Mouse (Mus musculus) bone marrow, adult 2 months (tissue): Measurements from ENCODE around the gene Wnt10a. TPM values are rescaled to one million over a fixed set of nuclear protein-coding genes. Genes with fewer than 3 reads are reported as not detected.

Source experiments
- H3K27ac ChIP-seq: fragments of 200-500 bp; 2 replicates; pipeline ENCODE4 v1.5.1; 2012; ENCODE audit warnings: low read depth, mild to moderate bottlenecking, control low read depth, inconsistent platforms, low read length; ENCODE audit not compliant: control insufficient read depth, poor library complexity, insufficient read depth
- H3K4me1 ChIP-seq: fragments of 200-500 bp; 2 replicates; pipeline ENCODE4 v1.6.1; 2011; ENCODE audit warnings: low read length; ENCODE audit not compliant: control insufficient read depth, insufficient read depth
- H3K4me3 ChIP-seq: fragments of 200-500 bp; replicated peaks from 2 replicates; pipeline ENCODE3; 2011; ENCODE audit warnings: mild to moderate bottlenecking, low read depth, low read length, control low read depth; ENCODE audit not compliant: control insufficient read depth
- CTCF ChIP-seq: fragments of 200-500 bp; IDR thresholded peaks from 2 replicates; pipeline ENCODE4 v1.5.1; 2011; ENCODE audit warnings: low read length, control low read depth; ENCODE audit not compliant: control insufficient read depth, insufficient read depth
- POLR2A ChIP-seq: fragments of 200-500 bp; IDR thresholded peaks from 2 replicates; pipeline ENCODE4 v1.6.1; 2011; ENCODE audit warnings: low read depth, mild to moderate bottlenecking, control low read depth, low read length, borderline replicate concordance; ENCODE audit not compliant: control insufficient read depth
- WGBS: fragments of 180-500 bp; shearing (Covaris S2); methylation state at CpG from one replicate; pipeline ENCODE4 v1.1.7; 2018; 5-methylcytosine and 5-hydroxymethylcytosine counted together
- polyA plus RNA-seq: library from polyadenylated mRNA; stranded (reverse); fragments of >200 nt; gene quantifications from 2 replicates; pipeline ENCODE4 v1.2.4, GENCODE M21; 2011; ENCODE audit warnings: low replicate concordance; ENCODE audit not compliant: missing spikeins, insufficient read depth, insufficient read length

The Wnt10a gene
- polyA plus RNA-seq, 1 experiment, result not detected

GRCm38 (mm10) chr1:74774062-74774461, 17.3 kb upstream of the Wnt10a start:
- H3K27ac ChIP-seq, result no peak overlapping the region
- H3K4me1 ChIP-seq, result no peaks in the 10 kb centered on the region
- TF ChIP-seq POLR2A, result no peak
- TF ChIP-seq CTCF, result no peak
- 54% methylated on average over 7 of the region's 7 CpGs for WGBS
- no peak overlapping the region for H3K4me3 ChIP-seq

GRCm38 (mm10) chr1:74775816-74776215, 15.5 kb upstream of the Wnt10a start:
- no peaks in the 10 kb centered on the region for H3K4me1 ChIP-seq
- H3K27ac ChIP-seq, result no peak overlapping the region
- H3K4me3 ChIP-seq, result no peak overlapping the region
- TF ChIP-seq CTCF (peak; percentile 16; the same call in 1 of the 2 replicates), POLR2A (no peak)
- 16% methylated on average over 5 of the region's 5 CpGs for WGBS

GRCm38 (mm10) chr1:74778934-74779486, 12.3 kb upstream of the Wnt10a start:
- Histone ChIP-seq H3K4me3 (no peak overlapping the region), H3K4me1 (peaks cover 2% of the 10 kb centered on the region), H3K27ac (no peak overlapping the region)
- WGBS, result 63% methylated on average over 3 of the region's 3 CpGs
- TF ChIP-seq CTCF (no peak), POLR2A (no peak)

DNA sequence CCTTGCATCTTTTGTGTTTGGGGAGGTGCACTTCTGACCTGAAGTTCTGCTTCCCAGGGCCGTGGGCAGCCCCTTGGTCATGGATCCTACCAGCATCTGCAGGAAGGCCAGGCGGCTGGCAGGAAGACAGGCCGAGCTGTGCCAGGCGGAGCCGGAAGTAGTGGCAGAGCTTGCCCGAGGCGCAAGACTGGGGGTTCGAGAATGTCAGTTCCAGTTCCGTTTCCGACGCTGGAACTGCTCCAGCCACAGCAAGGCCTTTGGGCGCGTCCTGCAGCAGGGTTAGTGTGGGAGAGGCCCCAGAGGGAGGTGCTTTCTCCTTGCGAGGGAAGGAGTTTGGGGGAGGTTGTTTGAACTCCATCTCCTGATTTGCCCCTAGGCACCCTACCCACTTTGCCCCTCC, 9.3 kb upstream of the Wnt10a start:
- Histone ChIP-seq H3K4me1 (peaks cover 2% of the 10 kb centered on the region), H3K27ac (0 out of 2 replicates have a peak overlapping the region, but pooled peaks have one; percentile 9), H3K4me3 (no peak overlapping the region)
- WGBS, result 2% methylated on average over 14 of the region's 14 CpGs
- TF ChIP-seq CTCF (no peak), POLR2A (peak; percentile 23; the same call in 1 of the 2 replicates)

DNA sequence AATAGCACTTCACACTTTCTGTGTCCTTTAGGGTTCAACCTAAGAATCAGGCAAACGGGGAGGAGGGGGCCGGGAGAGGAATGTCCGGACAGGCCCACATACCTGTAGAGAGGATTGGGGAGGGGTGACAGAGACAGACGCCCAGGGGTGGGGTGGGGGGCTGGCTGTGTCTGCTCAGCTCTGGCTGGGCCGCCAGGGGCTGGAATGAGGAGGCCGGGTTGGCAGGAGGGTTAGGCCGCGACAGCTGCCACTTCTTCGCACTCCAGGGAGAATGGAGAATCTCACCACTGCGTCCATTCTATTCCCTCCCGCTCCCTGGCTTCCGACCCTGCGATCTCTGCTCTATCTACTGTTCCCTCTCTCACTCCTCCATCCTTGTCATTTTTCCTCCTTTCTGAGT, 7.8 kb upstream of the Wnt10a start:
- H3K4me1 ChIP-seq, result peaks cover 2% of the 10 kb centered on the region
- no peak overlapping the region for H3K4me3 ChIP-seq
- 36% methylated on average over 13 of the region's 13 CpGs for WGBS
- H3K27ac ChIP-seq, result no peak overlapping the region
- TF ChIP-seq POLR2A, result no peak
- TF ChIP-seq CTCF, result no peak

GRCm38 (mm10) chr1:74784041-74784759, 7.1 kb upstream of the Wnt10a start:
- peaks cover 2% of the 10 kb centered on the region for H3K4me1 ChIP-seq
- TF ChIP-seq CTCF (peak; percentile 22; the same call in 1 of the 2 replicates), POLR2A (no peak)
- H3K27ac ChIP-seq, result no peak overlapping the region
- H3K4me3 ChIP-seq, result peak overlapping the region; percentile 26
- WGBS, result under 1% methylated on average over 67 of the region's 67 CpGs

DNA sequence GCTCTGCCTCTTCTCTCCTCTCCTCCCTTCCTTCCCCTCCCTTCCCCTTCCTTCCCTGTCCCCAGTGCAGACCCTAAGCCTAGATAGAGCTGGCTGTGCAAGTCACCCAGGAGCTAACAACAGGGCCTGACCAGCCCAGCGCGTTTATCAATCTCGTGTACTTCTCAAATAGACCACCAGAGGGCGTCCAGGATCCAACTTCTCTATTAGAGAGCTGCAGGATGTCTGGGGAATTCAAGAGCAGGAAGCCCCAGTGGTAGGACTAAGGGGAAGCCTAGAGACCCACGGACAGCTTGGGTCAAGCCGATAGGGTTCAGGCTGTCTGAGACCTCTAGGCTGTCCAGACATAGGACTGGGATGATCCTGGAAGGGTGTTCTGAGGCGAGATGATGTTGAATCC, 3.5 kb upstream of the Wnt10a start:
- H3K27ac ChIP-seq, result no peak overlapping the region
- 4% methylated on average over 7 of the region's 7 CpGs for WGBS
- TF ChIP-seq POLR2A, result no peak
- TF ChIP-seq CTCF, result peak; percentile 58
- H3K4me1 ChIP-seq, result peaks cover under 1% of the 10 kb centered on the region
- no peak overlapping the region for H3K4me3 ChIP-seq

DNA sequence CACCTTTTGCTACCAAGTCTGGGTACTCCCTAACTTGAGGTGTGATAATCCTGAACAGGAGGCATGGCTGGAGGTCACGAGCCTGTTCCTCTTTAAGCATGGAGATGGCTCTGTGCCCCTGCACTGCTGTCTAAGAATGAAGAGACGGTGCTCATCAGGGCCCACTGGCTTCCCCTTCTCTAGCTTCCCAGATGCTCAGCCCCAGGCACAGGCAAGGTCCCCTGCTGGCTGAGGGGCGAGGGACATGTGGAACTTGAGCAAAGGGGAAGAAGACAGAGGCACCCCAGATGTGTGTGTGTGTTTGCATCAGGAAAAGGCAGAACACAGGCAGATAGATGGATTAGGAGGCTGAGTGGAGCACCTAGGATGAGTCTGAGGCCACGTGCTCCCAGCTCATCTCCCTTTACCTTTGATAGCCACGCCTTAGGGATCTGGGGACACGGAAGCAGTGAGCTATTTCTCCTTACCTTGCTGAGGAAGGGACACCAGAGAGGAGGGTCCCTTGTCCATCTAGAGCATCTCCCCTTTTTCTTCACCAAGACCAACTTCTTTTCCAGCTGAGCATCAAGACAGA, 2.6 kb upstream of the Wnt10a start:
- TF ChIP-seq POLR2A (no peak), CTCF (no peak)
- WGBS, result 16% methylated on average over 6 of the region's 6 CpGs
- H3K4me3 ChIP-seq, result no peak overlapping the region
- H3K27ac ChIP-seq, result no peak overlapping the region
- H3K4me1 ChIP-seq, result no peaks in the 10 kb centered on the region
